Mouse (Mus musculus): ENCODE data around the gene Tbx10.

DNA sequence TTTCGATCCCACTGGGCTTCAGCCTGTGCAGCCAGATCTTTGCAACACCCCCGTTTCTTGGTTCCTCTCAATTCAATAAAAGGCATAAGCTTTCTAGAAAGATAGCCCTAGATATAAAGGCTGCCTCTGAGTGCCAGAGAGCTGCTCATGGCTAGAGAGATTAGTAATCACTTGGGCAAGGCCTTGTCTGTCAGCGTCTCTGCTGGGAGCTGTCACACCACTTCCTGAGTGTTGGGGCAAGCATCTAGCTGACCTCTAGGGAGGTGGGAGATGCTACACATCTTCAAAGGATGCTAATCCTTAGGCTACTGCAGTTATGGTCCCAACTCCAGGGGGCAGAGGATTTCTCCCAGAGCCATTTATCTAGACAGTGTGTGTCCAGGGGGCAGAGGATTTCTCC lies 25.3 kb upstream of the Tbx10 start:
- TF ChIP-seq CTCF (IDR thresholded peaks at IDR 0.05; ENCODE audit: extremely low read depth, insufficient read length, insufficient replicate concordance, low read depth, low read length) (no peak), POLR2A (IDR thresholded peaks at IDR 0.05; ENCODE audit: low read depth, low read length) (no peak)

All from small intestine, adult 2 months (tissue).